Mouse (Mus musculus): ENCODE results near the gene Dhh. TPM values are rescaled to one million over a fixed set of nuclear protein-coding genes. Genes with fewer than 3 reads are reported as not detected.
"Not testable (repeated sequence)": the region's sequence is repeated elsewhere in the genome, so short reads cannot be mapped to it uniquely, and the experiment has no call there.

Gene Dhh
- polyA plus RNA-seq (2016; fragmentation: Nextera tagmentation; extraction: Ambion mirVana) = 2.9 and 3.0 TPM in 2 replicates

GRCm38 (mm10) chr15:98897928-98898800 lies at the start of gene Dhh:
TSS of gene Dhh (minus strand) at chr15:98898540.
- H3K27me3 ChIP-seq (ENCODE audit: insufficient read depth, poor library complexity, severe bottlenecking) = peaks cover 73% of the 10 kb centered on the region
- WGBS = 1% methylated on average over 41 of the region's 41 CpGs
- DNase-seq (ENCODE audit: low spot score) = peak; percentile 86
- H3K27ac ChIP-seq = peak within 1 kb of the TSS; percentile 89
- peak within 1 kb of the TSS; percentile 70 for H3K4me3 ChIP-seq
- H3K9me3 ChIP-seq = no peaks in the 10 kb centered on the region
- peaks cover 57% of the 10 kb centered on the region for H3K4me1 ChIP-seq
- peaks cover 3% of the 10 kb centered on the region for H3K36me3 ChIP-seq

GRCm38 (mm10) chr15:98947884-98948283 lies 49.5 kb upstream of the Dhh start:
- Histone ChIP-seq H3K4me1 (peaks cover 8% of the 10 kb centered on the region), H3K36me3 (peaks cover 14% of the 10 kb centered on the region), H3K9me3 (0 out of 2 replicates have a peak, but pooled peaks cover 3% of the 10 kb centered on the region), H3K27me3 (ENCODE audit: insufficient read depth, poor library complexity, severe bottlenecking) (no peaks in the 10 kb centered on the region), H3K27ac (no peak overlapping the region), H3K4me3 (no peak overlapping the region)
- no peak for DNase-seq (ENCODE audit: low spot score)
- WGBS = 60% methylated on average over 3 of the region's 3 CpGs

- 0 out of 2 replicates have a peak, but pooled peaks cover 5% of the 10 kb centered on the region for H3K4me1 ChIP-seq
- no peak overlapping the region for H3K27ac ChIP-seq
- 0 out of 2 replicates have a peak, but pooled peaks cover 3% of the 10 kb centered on the region for H3K9me3 ChIP-seq
- no peaks in the 10 kb centered on the region for H3K27me3 ChIP-seq (ENCODE audit: insufficient read depth, poor library complexity, severe bottlenecking)
- WGBS = 70% methylated on average over 4 of the region's 4 CpGs
- H3K4me3 ChIP-seq = no peak overlapping the region
- no peak for DNase-seq (ENCODE audit: low spot score)
- H3K36me3 ChIP-seq = no peaks in the 10 kb centered on the region
Observed at GRCm38 (mm10) chr15:98943133-98943532, 44.8 kb upstream of the Dhh start.

GRCm38 (mm10) chr15:98942081-98942480 lies 43.7 kb upstream of the Dhh start:
- DNase-seq (ENCODE audit: low spot score) = no peak
- 86% methylated on average over 4 of the region's 4 CpGs for WGBS
- H3K4me1 ChIP-seq = peaks cover 2% of the 10 kb centered on the region; the same call in 1 of the 2 replicates

GRCm38 (mm10) chr15:98941539-98941938 lies 43.2 kb upstream of the Dhh start:
- no peaks in the 10 kb centered on the region for H3K27me3 ChIP-seq (ENCODE audit: insufficient read depth, poor library complexity, severe bottlenecking)
- H3K27ac ChIP-seq = no peak overlapping the region
- no peaks in the 10 kb centered on the region for H3K36me3 ChIP-seq
- WGBS = 71% methylated on average over 2 of the region's 2 CpGs
- no peak overlapping the region for H3K4me3 ChIP-seq
- DNase-seq (ENCODE audit: low spot score) = no peak
- H3K9me3 ChIP-seq = 0 out of 2 replicates have a peak, but pooled peaks cover 3% of the 10 kb centered on the region
- H3K4me1 ChIP-seq = peaks cover 2% of the 10 kb centered on the region; the same call in 1 of the 2 replicates

More at GRCm38 (mm10) chr15:98942081-98942480, 43.7 kb upstream of the Dhh start:
- Histone ChIP-seq H3K27ac (no peak overlapping the region), H3K36me3 (no peaks in the 10 kb centered on the region), H3K27me3 (ENCODE audit: insufficient read depth, poor library complexity, severe bottlenecking) (no peaks in the 10 kb centered on the region), H3K4me3 (no peak overlapping the region), H3K9me3 (0 out of 2 replicates have a peak, but pooled peaks cover 3% of the 10 kb centered on the region)

GRCm38 (mm10) chr15:98940816-98941215 lies 42.5 kb upstream of the Dhh start:
- Histone ChIP-seq H3K27me3 (ENCODE audit: insufficient read depth, poor library complexity, severe bottlenecking) (no peaks in the 10 kb centered on the region), H3K4me3 (no peak overlapping the region)
- WGBS = 81% methylated on average over 10 of the region's 10 CpGs

GRCm38 (mm10) chr15:98934217-98934839 lies 36.0 kb upstream of the Dhh start, which contains the start of gene Tuba1b:
TSS of gene Tuba1b (minus strand) at chr15:98934565.
- DNase-seq (ENCODE audit: low spot score) = peak; percentile 95
- Histone ChIP-seq H3K4me1 (peaks cover 17% of the 10 kb centered on the region), H3K27ac (peak within 1 kb of the TSS; percentile 98), H3K9me3 (no peaks in the 10 kb centered on the region), H3K27me3 (ENCODE audit: insufficient read depth, poor library complexity, severe bottlenecking) (no peaks in the 10 kb centered on the region), H3K36me3 (peaks cover 17% of the 10 kb centered on the region), H3K4me3 (peak within 1 kb of the TSS; percentile 82)
- WGBS = under 1% methylated on average over 58 of the region's 58 CpGs

More at GRCm38 (mm10) chr15:98940816-98941215, 42.5 kb upstream of the Dhh start:
- Histone ChIP-seq H3K9me3 (0 out of 2 replicates have a peak, but pooled peaks cover 3% of the 10 kb centered on the region), H3K4me1 (peaks cover 4% of the 10 kb centered on the region), H3K36me3 (no peaks in the 10 kb centered on the region), H3K27ac (no peak overlapping the region)
- no peak for DNase-seq (ENCODE audit: low spot score)

GRCm38 (mm10) chr15:98933833-98934216 lies 35.5 kb upstream of the Dhh start:
- no peaks in the 10 kb centered on the region for H3K9me3 ChIP-seq
- DNase-seq (ENCODE audit: low spot score) = peak; percentile 97
- H3K4me3 ChIP-seq = peak overlapping the region; percentile 82
- H3K27ac ChIP-seq = peak overlapping the region; percentile 98
- H3K4me1 ChIP-seq = peaks cover 18% of the 10 kb centered on the region
- peaks cover 17% of the 10 kb centered on the region for H3K36me3 ChIP-seq
- H3K27me3 ChIP-seq (ENCODE audit: insufficient read depth, poor library complexity, severe bottlenecking) = no peaks in the 10 kb centered on the region
- under 1% methylated on average over 35 of the region's 35 CpGs for WGBS

- H3K27ac ChIP-seq = peak overlapping the region; percentile 98
- not testable (repeated sequence) for H3K9me3 ChIP-seq; DNase-seq (ENCODE audit: low spot score); H3K27me3 ChIP-seq (ENCODE audit: insufficient read depth, poor library complexity, severe bottlenecking)
- H3K4me1 ChIP-seq = peaks cover 23% of the 10 kb centered on the region
- H3K4me3 ChIP-seq = peak overlapping the region; percentile 82
- H3K36me3 ChIP-seq = peaks cover 17% of the 10 kb centered on the region
- WGBS = 20% methylated on average over 8 of the region's 9 CpGs
Observed at GRCm38 (mm10) chr15:98933004-98933671, 34.8 kb upstream of the Dhh start.

GRCm38 (mm10) chr15:98930998-98931397 lies 32.7 kb upstream of the Dhh start:
- peaks cover 20% of the 10 kb centered on the region for H3K36me3 ChIP-seq
- no peaks in the 10 kb centered on the region for H3K9me3 ChIP-seq
- 81% methylated on average over 3 of the region's 3 CpGs for WGBS
- H3K27ac ChIP-seq = no peak overlapping the region
- H3K4me3 ChIP-seq = no peak overlapping the region
- no peaks in the 10 kb centered on the region for H3K27me3 ChIP-seq (ENCODE audit: insufficient read depth, poor library complexity, severe bottlenecking)
- no peak for DNase-seq (ENCODE audit: low spot score)
- H3K4me1 ChIP-seq = peaks cover 23% of the 10 kb centered on the region

GRCm38 (mm10) chr15:98930017-98930734 lies 31.8 kb upstream of the Dhh start:
- Histone ChIP-seq H3K27me3 (ENCODE audit: insufficient read depth, poor library complexity, severe bottlenecking) (no peaks in the 10 kb centered on the region), H3K36me3 (peaks cover 21% of the 10 kb centered on the region), H3K27ac (no peak overlapping the region; the same call in 1 of the 2 replicates), H3K9me3 (no peaks in the 10 kb centered on the region), H3K4me1 (peaks cover 15% of the 10 kb centered on the region), H3K4me3 (no peak overlapping the region)
- WGBS = 52% methylated on average over 8 of the region's 8 CpGs
- DNase-seq (ENCODE audit: low spot score) = no peak

Measured in heart, embryonic 10.5 days (tissue).